Mouse (Mus musculus) heart, embryonic 14.5 days (tissue): ENCODE measurements around the gene Gmeb1. TPM values are rescaled to one million over a fixed set of nuclear protein-coding genes. Genes with fewer than 3 reads are reported as not detected.
A peak's percentile ranks its signal among the peaks of the same experiment; 100 is the strongest.

Experiments
- ATAC-seq: fragments of 200-750 bp; cut with Nextera tagmentation; 2 replicates; pipeline ENCODE4 v1.8.0; 2017; ENCODE audit warnings: low read depth, moderate TSS enrichment; ENCODE audit not compliant: insufficient number of reproducible peaks, insufficient read depth, low FRiP score
- H3K27ac ChIP-seq, 2 experiments: fragments of 200-500 bp in 1 of 2; fragments of 300-500 bp in 1 of 2; sonication (generic) in 1 of 2; replicated peaks in 1 of 2; 2 replicates each; pipeline ENCODE4 v1.5.1; 2012 to 2014; ENCODE audit warnings: low read depth in 2 of 2, low read length in 2 of 2, control low read depth in 1 of 2, mild to moderate bottlenecking in 1 of 2, mixed read lengths in 1 of 2; ENCODE audit not compliant: control insufficient read depth in 1 of 2, insufficient read depth in 1 of 2
- H3K27me3 ChIP-seq: fragments of 300-500 bp; sonication (generic); 2 replicates; pipeline ENCODE4 v1.6.1; 2014; ENCODE audit warnings: mild to moderate bottlenecking, low read length, control low read depth; ENCODE audit not compliant: control insufficient read depth, insufficient read depth
- H3K36me3 ChIP-seq: fragments of 300-500 bp; sonication (generic); 2 replicates; pipeline ENCODE4 v1.6.1; 2014; ENCODE audit warnings: mild to moderate bottlenecking, control low read depth, low read length, mixed read lengths; ENCODE audit not compliant: control insufficient read depth, insufficient read depth
- H3K4me1 ChIP-seq, 2 experiments: fragments of 200-500 bp in 1 of 2; fragments of 300-500 bp in 1 of 2; sonication (generic) in 1 of 2; 2 replicates each; pipeline ENCODE4 v1.6.1; 2012 to 2014; ENCODE audit warnings: low read length in 2 of 2, control low read depth in 1 of 2, mixed read lengths in 1 of 2; ENCODE audit not compliant: control insufficient read depth in 2 of 2, insufficient read depth in 2 of 2
- H3K4me2 ChIP-seq: fragments of 300-500 bp; sonication (generic); 2 replicates; pipeline ENCODE4 v1.6.1; 2014; ENCODE audit warnings: mild to moderate bottlenecking, low read length
- H3K4me3 ChIP-seq, 2 experiments: fragments of 200-500 bp in 1 of 2; fragments of 300-500 bp in 1 of 2; sonication (generic) in 1 of 2; 2 replicates each; pipeline ENCODE4 v1.5.1; 2012 to 2014; ENCODE audit warnings: low read length in 2 of 2, mild to moderate bottlenecking in 2 of 2, control low read depth in 1 of 2, low read depth in 1 of 2, moderate library complexity in 1 of 2; ENCODE audit not compliant: control insufficient read depth in 1 of 2, insufficient read depth in 1 of 2
- H3K9ac ChIP-seq: fragments of 300-500 bp; sonication (generic); 2 replicates; pipeline ENCODE4 v1.6.1; 2014; ENCODE audit warnings: mild to moderate bottlenecking, low read length
- H3K9me3 ChIP-seq: fragments of 300-500 bp; sonication (generic); 2 replicates; pipeline ENCODE4 v1.6.1; 2016; ENCODE audit warnings: low read length, control low read depth; ENCODE audit not compliant: control insufficient read depth
- WGBS: fragments of 180-500 bp; shearing (Covaris S2); extraction: QIAGEN DNeasy Blood & Tissue Kit; methylation state at CpG from one replicate; pipeline ENCODE4 v1.1.7; 2014; 5-methylcytosine and 5-hydroxymethylcytosine counted together
- polyA plus RNA-seq: library from polyadenylated mRNA; unstranded; fragments of >200 nt; fragmentation: Nextera tagmentation; extraction: Ambion mirVana; gene quantifications from 2 replicates; pipeline ENCODE4 v1.2.1, GENCODE M21; 2014

The Gmeb1 gene
- polyA plus RNA-seq, 1 experiment from 2014 or later: 25.8 TPM

GRCm38 (mm10) chr4:132302939-132303479, 41.6 kb upstream of the Gmeb1 start, which contains the start of gene Rab42:
Gene Rab42, minus strand, starts transcription at chr4:132303385.
- peak within 1 kb of the TSS; percentile 44 to 45 for H3K4me3 ChIP-seq
- H3K9ac ChIP-seq: peak within 1 kb of the TSS; percentile 78
- H3K36me3 ChIP-seq: no peaks in the 10 kb centered on the region
- H3K27ac ChIP-seq: peak within 1 kb of the TSS; percentile 17 to 53; a peak in 1 of 4 replicates
- no peaks in the 10 kb centered on the region for H3K9me3 ChIP-seq
- H3K4me1 ChIP-seq: peaks cover 9 to 12% of the 10 kb centered on the region in 2 experiments
- H3K4me2 ChIP-seq: peak within 1 kb of the TSS; percentile 66
- H3K27me3 ChIP-seq: no peaks in the 10 kb centered on the region
- ATAC-seq: peak; percentile 65; the same call in 1 of the 2 replicates
- WGBS: 2% methylated on average over 31 of the region's 31 CpGs

- Histone ChIP-seq H3K27me3 (no peaks in the 10 kb centered on the region), H3K4me3 (peak overlapping the region; percentile 44 to 45), H3K36me3 (no peaks in the 10 kb centered on the region), H3K4me2 (peak overlapping the region; percentile 66), H3K4me1 (peaks cover 9 to 12% of the 10 kb centered on the region in 2 experiments), H3K9me3 (no peaks in the 10 kb centered on the region), H3K27ac (peak overlapping the region in 1 of 2 experiments; percentile 53; a peak in 2 of 4 replicates), H3K9ac (peak overlapping the region; percentile 78)
- 65% methylated on average over 16 of the region's 16 CpGs for WGBS
- no peak for ATAC-seq
Observed at GRCm38 (mm10) chr4:132301965-132302938, 40.9 kb upstream of the Gmeb1 start.

GRCm38 (mm10) chr4:132301486-132301885, 40.1 kb upstream of the Gmeb1 start:
- H3K36me3 ChIP-seq: no peaks in the 10 kb centered on the region
- no peaks in the 10 kb centered on the region for H3K27me3 ChIP-seq
- no peak for ATAC-seq
- WGBS: 48% methylated on average over 6 of the region's 6 CpGs
- no peak overlapping the region for H3K4me3 ChIP-seq
- H3K9ac ChIP-seq: no peak overlapping the region
- H3K4me2 ChIP-seq: no peak overlapping the region
- H3K9me3 ChIP-seq: no peaks in the 10 kb centered on the region
- peaks cover 9 to 12% of the 10 kb centered on the region in 2 experiments for H3K4me1 ChIP-seq
- peak overlapping the region in 1 of 2 experiments; percentile 37; a peak in 2 of 4 replicates for H3K27ac ChIP-seq

GRCm38 (mm10) chr4:132299849-132300248, 38.4 kb upstream of the Gmeb1 start:
- H3K4me2 ChIP-seq: no peak overlapping the region
- no peak overlapping the region for H3K9ac ChIP-seq
- no peak for ATAC-seq
- no peaks in the 10 kb centered on the region for H3K36me3 ChIP-seq
- WGBS: 88% methylated on average over 1 of the region's 1 CpGs
- no peak overlapping the region for H3K27ac ChIP-seq
- peaks cover 9 to 12% of the 10 kb centered on the region in 2 experiments for H3K4me1 ChIP-seq
- no peaks in the 10 kb centered on the region for H3K9me3 ChIP-seq
- no peak overlapping the region for H3K4me3 ChIP-seq
- no peaks in the 10 kb centered on the region for H3K27me3 ChIP-seq

DNA sequence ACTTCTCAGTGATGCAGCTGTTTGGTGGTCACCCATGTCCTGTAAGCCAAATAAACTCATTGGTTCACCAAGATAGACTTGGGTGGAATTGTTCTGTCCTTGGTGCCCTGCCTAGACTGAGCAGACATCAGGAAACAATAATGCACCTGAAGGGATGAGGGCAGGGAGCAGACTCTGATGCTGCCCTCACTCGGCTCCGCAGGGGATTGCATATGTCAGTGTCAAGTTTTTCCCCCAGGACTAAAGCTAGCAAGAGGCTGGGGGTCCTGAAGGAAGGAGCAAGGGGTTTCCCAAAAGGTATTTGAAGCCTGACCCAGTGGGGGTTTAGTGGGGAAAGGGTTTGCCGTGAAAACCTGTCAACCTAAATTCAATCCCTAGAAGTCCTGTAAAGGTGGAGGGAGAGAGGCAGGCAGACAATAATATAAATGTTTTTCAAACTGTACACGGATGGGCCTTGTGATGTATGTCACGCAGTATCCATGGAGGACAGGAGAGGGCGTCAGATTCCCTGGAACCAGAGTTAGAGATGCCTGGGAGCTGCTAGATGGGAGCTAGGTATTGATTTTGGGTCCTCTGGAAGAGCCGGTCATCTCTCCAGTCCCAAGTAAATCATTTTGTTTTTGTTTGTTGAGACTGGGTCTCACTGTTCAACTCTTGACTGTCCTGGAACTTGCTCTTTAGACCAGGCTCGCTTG, 34.4 kb upstream of the Gmeb1 start:
- Histone ChIP-seq H3K27ac (no peak overlapping the region), H3K4me3 (no peak overlapping the region), H3K4me2 (no peak overlapping the region), H3K27me3 (no peaks in the 10 kb centered on the region), H3K4me1 (no peaks in the 10 kb centered on the region), H3K9me3 (peaks cover 4% of the 10 kb centered on the region; the same call in 1 of the 2 replicates), H3K9ac (no peak overlapping the region), H3K36me3 (peaks cover 29% of the 10 kb centered on the region)
- ATAC-seq: no peak
- 46% methylated on average over 8 of the region's 8 CpGs for WGBS

GRCm38 (mm10) chr4:132293682-132294240, 32.4 kb upstream of the Gmeb1 start:
- no peak for ATAC-seq
- Histone ChIP-seq H3K27ac (no peak overlapping the region), H3K4me1 (no peaks in the 10 kb centered on the region), H3K4me3 (no peak overlapping the region), H3K36me3 (peaks cover 40% of the 10 kb centered on the region), H3K27me3 (no peaks in the 10 kb centered on the region), H3K9ac (no peak overlapping the region), H3K4me2 (no peak overlapping the region), H3K9me3 (peaks cover 4% of the 10 kb centered on the region; the same call in 1 of the 2 replicates)
- 71% methylated on average over 7 of the region's 7 CpGs for WGBS

DNA sequence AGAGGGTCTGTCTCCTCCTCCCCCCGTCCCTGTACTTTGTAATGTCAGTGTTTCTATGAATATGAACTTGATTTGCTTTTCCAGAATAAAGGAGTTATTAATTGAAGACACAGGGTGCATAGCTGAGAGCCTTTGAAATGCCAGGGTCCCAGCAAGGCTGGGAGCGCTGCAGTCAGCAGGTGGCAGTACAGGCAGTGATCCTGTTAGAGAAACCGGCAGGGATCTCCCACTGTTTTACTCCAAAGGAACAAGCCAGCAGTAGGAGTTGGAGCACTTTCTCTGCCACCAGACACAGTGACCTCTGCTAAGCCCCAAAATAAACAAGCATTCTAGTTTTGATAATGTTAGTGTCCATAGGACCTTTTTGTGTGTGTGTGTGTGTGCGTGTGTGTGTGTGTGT, 31.6 kb upstream of the Gmeb1 start:
- no peak overlapping the region for H3K4me3 ChIP-seq
- peaks cover 4% of the 10 kb centered on the region; the same call in 1 of the 2 replicates for H3K9me3 ChIP-seq
- no peak overlapping the region for H3K9ac ChIP-seq
- H3K36me3 ChIP-seq: peaks cover 40% of the 10 kb centered on the region
- no peak overlapping the region for H3K4me2 ChIP-seq
- H3K4me1 ChIP-seq: no peaks in the 10 kb centered on the region
- H3K27me3 ChIP-seq: no peaks in the 10 kb centered on the region
- no peak overlapping the region for H3K27ac ChIP-seq
- ATAC-seq: no peak
- 42% methylated on average over 4 of the region's 4 CpGs for WGBS
